8 mouse cellular contexts compared by ENCODE assay signal in genomic region chr6:125041047-125041446, GRCm38 (mm10). TPM values are rescaled to one million over a fixed set of nuclear protein-coding genes. Genes with fewer than 3 reads are reported as not detected.
A peak's percentile ranks its signal among the peaks of the same experiment; 100 is the strongest.
DNase-seq lines count a peak whose midpoint lies in the region; ATAC-seq and TF ChIP-seq lines count a peak whose summit lies in the region.

No protein-coding gene starts in this region.

- H3K9me3 ChIP-seq in hindbrain, embryonic 15.5 days: no peaks in the 10 kb centered on the region
- no peaks in the 10 kb centered on the region for H3K9me3 ChIP-seq in hindbrain, embryonic 10.5 days
- H3K9me3 ChIP-seq in G1E (replicated peaks): no peaks in the 10 kb centered on the region
- no peaks in the 10 kb centered on the region for H3K9me3 ChIP-seq in forebrain, embryonic 14.5 days (replicated peaks; ENCODE audit: control insufficient read depth, low read length)

- DNase-seq in hindbrain, embryonic 10.5 days (ENCODE audit: low spot score): no peak
- DNase-seq in G1E (ENCODE audit: low spot score): peak; percentile 27
- DNase-seq in forebrain, embryonic 14.5 days (ENCODE audit: low spot score): no peak
- DNase-seq in heart, postnatal 14 days: no peak
- DNase-seq in gastrocnemius, adult 8-10 months (ENCODE audit: low spot score in 2 of 2): no peak
- no peak for DNase-seq in frontal cortex, postnatal 14 days (ENCODE audit: low spot score in 2 of 2)

- no peak overlapping the region for H3K27ac ChIP-seq in hindbrain, embryonic 15.5 days (replicated peaks)
- H3K27ac ChIP-seq in hindbrain, embryonic 10.5 days: no peak overlapping the region
- no peak overlapping the region for H3K27ac ChIP-seq in forebrain, embryonic 14.5 days (ENCODE audit: low read depth, low read length)

- intact Hi-C loops in heart, postnatal 14 days (cut with DNase I): no loop called here

- 0 out of 2 replicates have a peak overlapping the region, but pooled peaks have one; percentile 82 for H3K4me2 ChIP-seq in hindbrain, embryonic 15.5 days
- H3K4me2 ChIP-seq in forebrain, embryonic 14.5 days (ENCODE audit: low read length): peak overlapping the region; percentile 90; the same call in 1 of the 2 replicates

- WGBS in hindbrain, embryonic 15.5 days: 91% methylated on average over 7 of the region's 7 CpGs
- 93% methylated on average over 7 of the region's 7 CpGs for WGBS in hindbrain, embryonic 10.5 days
- WGBS in forebrain, embryonic 14.5 days: 90% methylated on average over 7 of the region's 7 CpGs

- no peaks in the 10 kb centered on the region for H3K27me3 ChIP-seq in hindbrain, embryonic 15.5 days
- no peaks in the 10 kb centered on the region for H3K27me3 ChIP-seq in hindbrain, embryonic 10.5 days (ENCODE audit: insufficient read depth, poor library complexity, severe bottlenecking)
- H3K27me3 ChIP-seq in G1E (ENCODE audit: insufficient read depth, low read length): no peaks in the 10 kb centered on the region
- H3K27me3 ChIP-seq in forebrain, embryonic 14.5 days (replicated peaks; ENCODE audit: control insufficient read depth, insufficient read depth, low read length): no peaks in the 10 kb centered on the region

- TF ChIP-seq CTCF in G1E (IDR thresholded peaks at IDR 0.05; ENCODE audit: low read depth, low read length): no peak

- H3K4me1 ChIP-seq in hindbrain, embryonic 15.5 days (replicated peaks): peaks cover 20% of the 10 kb centered on the region
- peaks cover 17% of the 10 kb centered on the region for H3K4me1 ChIP-seq in hindbrain, embryonic 10.5 days (replicated peaks)
- H3K4me1 ChIP-seq in G1E (ENCODE audit: insufficient read depth, low read depth, low read length): peaks cover 27% of the 10 kb centered on the region
- peaks cover 6% of the 10 kb centered on the region; the same call in 1 of the 2 replicates for H3K4me1 ChIP-seq in forebrain, embryonic 14.5 days (ENCODE audit: control insufficient read depth, insufficient read depth, low read length)

- ATAC-seq in hindbrain, embryonic 15.5 days (ENCODE audit: low FRiP score, low read depth): no peak
- ATAC-seq in G1E (ENCODE audit: extremely low read depth, insufficient number of reproducible peaks, low FRiP score, poor library complexity, severe bottlenecking): no peak
- ATAC-seq in forebrain, embryonic 14.5 days: no peak
- peak; percentile 70 for ATAC-seq in megakaryocyte, adult 5-6 weeks (ENCODE audit: poor library complexity, severe bottlenecking)

- no peak overlapping the region for H3K4me3 ChIP-seq in hindbrain, embryonic 15.5 days
- no peak overlapping the region; the same call in 1 of the 2 replicates for H3K4me3 ChIP-seq in hindbrain, embryonic 10.5 days
- no peak overlapping the region; the same call in 1 of the 2 replicates for H3K4me3 ChIP-seq in G1E (ENCODE audit: low read depth, low read length)
- no peak overlapping the region for H3K4me3 ChIP-seq in forebrain, embryonic 14.5 days (ENCODE audit: low read depth, low read length)

- no peak overlapping the region for H3K9ac ChIP-seq in hindbrain, embryonic 15.5 days
- H3K9ac ChIP-seq in forebrain, embryonic 14.5 days (ENCODE audit: low read length): no peak overlapping the region

- H3K36me3 ChIP-seq in hindbrain, embryonic 15.5 days: peaks cover 31% of the 10 kb centered on the region
- peaks cover 51% of the 10 kb centered on the region for H3K36me3 ChIP-seq in hindbrain, embryonic 10.5 days
- peaks cover 65% of the 10 kb centered on the region for H3K36me3 ChIP-seq in G1E (replicated peaks)
- H3K36me3 ChIP-seq in forebrain, embryonic 14.5 days (ENCODE audit: control insufficient read depth, insufficient read depth, low read length): peaks cover 47% of the 10 kb centered on the region

RNA-seq across cellular contexts. Expression of gene Ing4, which starts 1.5 kb away (rescaled TPM):
- 141 and 144 TPM in 2 replicates for polyA plus RNA-seq in hindbrain, embryonic 15.5 days (2015; fragmentation: Nextera tagmentation; extraction: Ambion mirVana)
- polyA plus RNA-seq in hindbrain, embryonic 10.5 days (2016; fragmentation: Nextera tagmentation; extraction: Ambion mirVana): 125 and 153 TPM in 2 replicates
- total RNA-seq in G1E (2014; fragmentation: Nextera tagmentation): 36.2 and 37.5 TPM in 2 replicates
- 99.6 and 118 TPM in 2 replicates for total RNA-seq in G1E (2017)
- 14.3 and 14.6 TPM in 2 replicates for polyA plus RNA-seq in G1E (2012)
- polyA plus RNA-seq in forebrain, embryonic 14.5 days (2014; fragmentation: Nextera tagmentation; extraction: Ambion mirVana): 178 and 181 TPM in 2 replicates
- total RNA-seq in megakaryocyte, adult 5-6 weeks (2015): 33.0 and 35.7 TPM in 2 replicates
- total RNA-seq in megakaryocyte, adult 5-6 weeks (2017): 63.3 and 63.9 TPM in 2 replicates
- total RNA-seq in heart, postnatal 14 days (2021): 10 to 100 TPM; 40.6 to 41.9 TPM
- total RNA-seq in gastrocnemius, adult 8-10 months (2022): 10 to 100 TPM; 19.8 to 22.3 (median 20.7) TPM

RNA-seq across cellular contexts. Expression of gene Acrbp, which starts 8.4 kb away (rescaled TPM):
- 19.1 and 20.9 TPM in 2 replicates for polyA plus RNA-seq in hindbrain, embryonic 15.5 days (2015; fragmentation: Nextera tagmentation; extraction: Ambion mirVana)
- polyA plus RNA-seq in hindbrain, embryonic 10.5 days (2016; fragmentation: Nextera tagmentation; extraction: Ambion mirVana): 13.1 and 15.5 TPM in 2 replicates
- total RNA-seq in G1E (2014; fragmentation: Nextera tagmentation) (11.8 and 16.1 TPM in 2 replicates), G1E (2017) (4.7 and 8.1 TPM in 2 replicates)
- 6.4 and 9.4 TPM in 2 replicates for polyA plus RNA-seq in G1E (2012)
- polyA plus RNA-seq in forebrain, embryonic 14.5 days (2014; fragmentation: Nextera tagmentation; extraction: Ambion mirVana): 10.2 and 14.8 TPM in 2 replicates
- 9.0 and 14.2 TPM in 2 replicates for total RNA-seq in megakaryocyte, adult 5-6 weeks (2015)
- total RNA-seq in megakaryocyte, adult 5-6 weeks (2017): 3.4 and 8.8 TPM in 2 replicates
- total RNA-seq in heart, postnatal 14 days (2021): 1 to 10 TPM; 3.8 to 4.5 TPM
- total RNA-seq in gastrocnemius, adult 8-10 months (2022): 1 to 10 TPM in 3 of 4 experiments, under 1 TPM in 1; 0.97 to 2.5 (median 1.5) TPM

RNA-seq across cellular contexts. Expression of gene Lpar5, which starts 26.7 kb away (rescaled TPM):
- 0.54 and 1.0 TPM in 2 replicates for polyA plus RNA-seq in hindbrain, embryonic 15.5 days (2015; fragmentation: Nextera tagmentation; extraction: Ambion mirVana)
- polyA plus RNA-seq in hindbrain, embryonic 10.5 days (2016; fragmentation: Nextera tagmentation; extraction: Ambion mirVana): 0.10 TPM in 1 of 2 replicates, not detected in the other
- total RNA-seq in G1E (2014; fragmentation: Nextera tagmentation) (0.83 and 2.3 TPM in 2 replicates), G1E (2017) (2.4 and 2.6 TPM in 2 replicates)
- 0.83 and 1.4 TPM in 2 replicates for polyA plus RNA-seq in G1E (2012)
- 0.21 and 0.81 TPM in 2 replicates for polyA plus RNA-seq in forebrain, embryonic 14.5 days (2014; fragmentation: Nextera tagmentation; extraction: Ambion mirVana)
- total RNA-seq in megakaryocyte, adult 5-6 weeks (2015): 25.1 and 25.5 TPM in 2 replicates
- total RNA-seq in megakaryocyte, adult 5-6 weeks (2017): 27.6 and 30.0 TPM in 2 replicates
- under 1 TPM; 0.41 to 0.83 TPM for total RNA-seq in heart, postnatal 14 days (2021)
- total RNA-seq in gastrocnemius, adult 8-10 months (2022): under 1 TPM in 1 of 4 experiments, not detected in 3; 0.20 TPM

RNA-seq across cellular contexts. Expression of gene Zfp384, which starts 32.1 kb away (rescaled TPM):
- 14.9 and 19.6 TPM in 2 replicates for polyA plus RNA-seq in hindbrain, embryonic 15.5 days (2015; fragmentation: Nextera tagmentation; extraction: Ambion mirVana)
- polyA plus RNA-seq in hindbrain, embryonic 10.5 days (2016; fragmentation: Nextera tagmentation; extraction: Ambion mirVana): 8.7 and 12.8 TPM in 2 replicates
- total RNA-seq in G1E (2014; fragmentation: Nextera tagmentation): 71.2 and 79.6 TPM in 2 replicates
- 22.9 and 25.7 TPM in 2 replicates for total RNA-seq in G1E (2017)
- 51.7 and 52.8 TPM in 2 replicates for polyA plus RNA-seq in G1E (2012)
- 8.4 and 9.8 TPM in 2 replicates for polyA plus RNA-seq in forebrain, embryonic 14.5 days (2014; fragmentation: Nextera tagmentation; extraction: Ambion mirVana)
- 67.0 and 70.0 TPM in 2 replicates for total RNA-seq in megakaryocyte, adult 5-6 weeks (2015)
- 34.1 and 36.0 TPM in 2 replicates for total RNA-seq in megakaryocyte, adult 5-6 weeks (2017)
- 10 to 100 TPM; 24.4 to 24.8 TPM for total RNA-seq in heart, postnatal 14 days (2021)
- 10 to 100 TPM; 24.3 to 29.7 (median 27.4) TPM for total RNA-seq in gastrocnemius, adult 8-10 months (2022)

RNA-seq across cellular contexts. Expression of gene Pianp, which starts 44.6 kb away (rescaled TPM):
- polyA plus RNA-seq in hindbrain, embryonic 15.5 days (2015; fragmentation: Nextera tagmentation; extraction: Ambion mirVana): 58.8 and 73.5 TPM in 2 replicates
- 0.85 and 2.4 TPM in 2 replicates for polyA plus RNA-seq in hindbrain, embryonic 10.5 days (2016; fragmentation: Nextera tagmentation; extraction: Ambion mirVana)
- total RNA-seq in G1E (2014; fragmentation: Nextera tagmentation) (not detected in 2 replicates), G1E (2017) (not detected in 2 replicates)
- not detected in 2 replicates for polyA plus RNA-seq in G1E (2012)
- 22.6 and 28.0 TPM in 2 replicates for polyA plus RNA-seq in forebrain, embryonic 14.5 days (2014; fragmentation: Nextera tagmentation; extraction: Ambion mirVana)
- total RNA-seq in megakaryocyte, adult 5-6 weeks (2015): not detected in 2 replicates
- total RNA-seq in megakaryocyte, adult 5-6 weeks (2017): not detected in 2 replicates
- total RNA-seq in heart, postnatal 14 days (2021): under 1 TPM; 0.60 to 0.66 TPM
- under 1 TPM in 3 of 4 experiments, not detected in 1; 0.19 to 0.70 (median 0.36) TPM for total RNA-seq in gastrocnemius, adult 8-10 months (2022)

Comparison
In these comparisons a context has a peak if more than half of its experiments do, and no peak if none do; other contexts are left out.
1. RNA of gene Lpar5, which starts 26.7 kb away (total RNA-seq): 25.1 to 30.0 TPM in megakaryocyte, adult 5-6 weeks; 0.83 to 2.6 TPM in G1E, 0.41 to 0.83 TPM in heart, postnatal 14 days and 0.20 TPM in gastrocnemius, adult 8-10 months; every median in the first group is over 4 times any median in the second.